Mouse (Mus musculus): ENCODE data around the gene Nxpe4.
A peak's percentile ranks its signal among the peaks of the same experiment; 100 is the strongest.
"Not testable (repeated sequence)": the region's sequence is repeated elsewhere in the genome, so short reads cannot be mapped to it uniquely, and the experiment has no call there.

Gene Nxpe4

GRCm38 (mm10) chr9:48240431-48240830 lies 78.6 kb downstream of the Nxpe4 start:
- no peak for DNase-seq (ENCODE audit: low read depth, low spot score)

DNA sequence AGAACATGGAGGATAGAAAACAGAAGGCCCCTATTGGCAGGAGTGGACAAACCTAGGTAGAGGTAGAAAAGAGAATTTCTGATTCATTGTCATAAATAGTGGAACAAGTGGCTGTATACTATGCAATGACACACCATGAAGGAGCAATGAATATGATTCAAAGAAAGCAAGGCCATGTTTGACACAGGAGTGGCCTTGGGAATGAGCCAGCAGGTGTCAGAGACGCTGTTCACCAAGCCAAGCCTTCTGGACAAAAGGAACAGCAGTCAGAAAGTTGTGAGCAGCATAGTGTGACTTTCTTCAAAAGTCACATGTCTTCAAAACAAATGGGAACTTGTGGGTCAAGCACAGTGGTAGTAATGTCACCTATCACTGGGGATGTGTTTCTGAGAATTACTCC lies 80.0 kb downstream of the Nxpe4 start:
- no peak for DNase-seq (ENCODE audit: low read depth, low spot score)

DNA sequence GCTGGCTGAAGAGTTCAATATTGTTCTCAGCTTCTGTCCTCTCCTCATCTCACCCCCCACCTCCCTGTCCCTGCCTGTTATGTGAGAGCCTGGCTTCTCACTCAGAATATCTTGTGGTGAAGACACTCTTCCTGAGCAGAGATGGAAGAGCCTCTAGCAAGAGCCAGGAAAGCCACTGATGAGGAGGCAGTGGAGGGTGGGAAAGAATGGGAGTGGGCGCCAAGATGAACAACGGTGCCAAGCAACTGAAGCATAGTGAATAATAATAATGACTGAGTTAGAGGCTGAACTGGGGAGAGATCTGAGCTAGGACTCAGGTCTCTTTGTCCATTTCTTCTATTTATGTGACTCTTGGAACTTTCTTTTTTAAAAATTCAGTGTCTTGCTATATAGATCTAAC lies 80.9 kb downstream of the Nxpe4 start:
- no peak for DNase-seq (ENCODE audit: low read depth, low spot score)

DNA sequence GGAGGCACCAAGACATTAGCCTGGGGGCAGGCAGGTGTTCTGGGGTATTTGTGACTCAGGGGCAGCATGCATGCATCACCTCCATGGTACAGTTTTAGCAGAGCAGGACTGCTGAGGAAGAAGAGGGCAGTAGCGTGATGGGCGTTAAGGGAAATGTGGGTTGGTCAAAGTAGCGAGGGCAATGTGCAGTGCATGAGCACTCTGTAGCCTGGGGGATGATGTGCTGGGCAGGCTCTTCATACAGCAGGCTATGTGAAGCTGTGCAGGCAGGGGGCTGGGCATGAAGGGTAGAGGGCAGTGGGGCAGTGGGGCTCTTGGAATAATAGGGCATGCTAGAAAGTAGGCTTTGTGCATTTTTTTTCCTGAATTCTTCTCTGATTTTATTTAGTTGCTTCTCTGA lies 82.4 kb downstream of the Nxpe4 start:
- no peak for DNase-seq (ENCODE audit: low read depth, low spot score)

DNA sequence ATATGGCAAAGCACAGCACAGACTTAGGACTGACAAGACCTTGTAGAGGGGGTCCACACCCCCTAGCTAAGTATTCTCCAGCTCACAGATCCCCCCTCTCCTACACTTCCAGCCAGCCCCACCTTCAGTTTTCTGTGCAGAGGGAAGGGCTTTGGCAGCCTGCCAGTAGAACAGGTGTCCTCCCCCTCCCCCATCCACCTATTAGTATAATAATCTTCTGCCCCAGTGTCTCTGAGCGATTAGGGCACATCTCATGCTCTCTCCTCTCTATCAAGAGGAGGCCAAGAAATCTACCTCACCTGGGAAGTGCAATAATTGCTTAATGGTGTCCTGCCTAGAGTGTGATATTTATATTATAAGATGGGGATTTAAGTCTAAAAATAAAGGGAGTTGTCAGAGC lies 83.7 kb downstream of the Nxpe4 start:
- DNase-seq (ENCODE audit: low read depth, low spot score) = no peak

DNA sequence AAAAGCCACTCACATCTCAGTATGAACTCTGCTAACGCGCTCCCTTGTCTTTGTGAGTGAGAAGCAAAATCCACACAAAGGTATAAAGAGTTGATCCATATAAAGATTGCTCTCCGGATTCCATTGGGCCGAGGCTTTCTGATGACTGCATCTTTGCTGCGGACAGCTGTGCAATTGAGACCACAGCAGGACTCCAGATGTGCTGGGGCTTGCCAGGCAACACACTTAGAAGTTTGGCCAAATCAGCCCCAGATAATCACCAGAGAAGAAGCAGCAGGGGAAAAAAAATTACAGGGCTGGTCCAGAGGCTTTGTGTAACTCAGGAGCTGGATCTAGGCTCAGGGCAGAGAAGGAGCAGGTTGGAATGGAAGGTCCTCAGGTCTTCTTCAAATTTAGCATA lies 85.5 kb downstream of the Nxpe4 start:
- no peak for DNase-seq (ENCODE audit: low read depth, low spot score)

DNA sequence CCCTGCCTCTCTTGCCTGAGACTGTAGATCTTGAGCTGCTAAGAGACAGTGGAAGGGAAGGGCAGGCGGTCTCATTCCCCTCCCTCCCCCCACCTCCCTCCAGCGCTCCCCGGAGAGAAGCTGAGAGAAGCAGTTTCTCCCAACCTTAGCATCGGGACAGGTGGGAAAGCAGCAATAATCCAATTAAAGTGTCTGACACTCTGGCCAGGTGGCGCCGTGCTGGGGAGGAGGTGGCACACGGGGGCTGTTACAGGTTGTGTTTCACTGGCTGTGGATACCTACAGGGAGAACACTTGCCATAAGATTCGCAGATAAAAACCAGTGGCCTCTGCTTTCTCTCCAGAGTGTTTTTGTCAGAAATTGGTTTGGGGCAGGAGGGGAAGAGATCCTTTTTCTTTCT lies 90.4 kb downstream of the Nxpe4 start:
- no peak for DNase-seq (ENCODE audit: low read depth, low spot score)

DNA sequence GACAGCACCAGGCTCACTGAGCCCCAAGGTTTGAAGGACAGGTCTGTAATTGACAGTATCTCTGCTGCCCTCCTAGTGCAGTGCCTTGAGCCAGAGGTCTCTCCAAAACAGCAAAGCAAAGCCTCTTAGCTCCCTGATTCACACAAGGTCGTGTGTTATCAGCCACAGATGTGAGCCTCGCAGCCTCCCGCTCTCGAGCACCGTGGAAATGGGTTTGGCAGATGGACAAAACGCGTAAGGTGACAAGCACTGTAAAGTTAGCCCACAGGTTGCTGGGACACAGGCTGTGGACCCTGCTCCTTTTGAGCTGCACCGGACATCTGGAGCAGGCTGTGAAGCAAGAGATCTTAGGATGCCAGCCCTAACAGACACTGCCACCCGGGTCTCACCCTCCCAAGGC lies 95.2 kb downstream of the Nxpe4 start:
- no peak for DNase-seq (ENCODE audit: low read depth, low spot score)

GRCm38 (mm10) chr9:48257741-48258423 lies 96.1 kb downstream of the Nxpe4 start:
- peak; percentile 39 for DNase-seq (ENCODE audit: low read depth, low spot score)

GRCm38 (mm10) chr9:48264616-48265015 lies 102.8 kb downstream of the Nxpe4 start:
- no peak for DNase-seq (ENCODE audit: low read depth, low spot score)

- no peak for DNase-seq (ENCODE audit: low read depth, low spot score)
Observed at GRCm38 (mm10) chr9:48265491-48265890, 103.7 kb downstream of the Nxpe4 start.

DNA sequence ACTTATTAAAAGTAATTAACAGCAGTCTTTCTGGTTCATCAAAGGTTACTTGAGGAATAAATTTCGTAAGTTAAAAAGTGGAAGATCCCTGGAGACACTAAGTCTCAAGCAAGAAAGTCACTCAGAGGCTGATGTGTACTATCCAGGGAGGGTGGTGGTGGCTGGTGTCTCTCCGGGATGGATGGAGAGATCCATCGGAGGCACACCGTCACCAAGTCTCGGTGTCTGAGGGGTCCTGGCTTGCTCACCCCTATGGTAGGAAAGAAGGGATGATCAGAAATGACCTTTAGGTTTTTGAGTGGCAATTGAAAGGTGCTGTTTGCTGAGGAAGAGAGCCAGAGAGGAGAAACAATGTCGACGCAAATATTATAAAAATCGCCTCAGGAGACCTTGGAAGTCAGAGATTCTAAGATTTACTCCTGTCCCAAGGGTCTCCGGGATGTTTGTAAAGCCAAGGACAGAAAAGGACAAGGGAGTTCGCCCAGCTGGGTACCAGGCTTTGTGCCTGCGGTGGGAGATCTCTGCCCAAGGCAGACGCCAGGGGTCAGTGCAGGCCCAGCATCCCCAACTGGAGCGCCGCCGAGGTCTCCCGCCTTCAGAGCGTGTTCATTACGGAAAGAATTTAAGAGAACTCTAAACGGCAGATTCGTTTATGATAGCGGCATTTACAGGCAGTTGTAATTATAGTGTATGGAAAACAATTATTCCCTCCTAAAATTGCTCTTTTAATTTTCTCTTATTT lies 104.6 kb downstream of the Nxpe4 start:
- peak; percentile 58 for DNase-seq (ENCODE audit: low read depth, low spot score)

GRCm38 (mm10) chr9:48267028-48267441 lies 105.2 kb downstream of the Nxpe4 start:
- DNase-seq (ENCODE audit: low read depth, low spot score) = no peak

DNA sequence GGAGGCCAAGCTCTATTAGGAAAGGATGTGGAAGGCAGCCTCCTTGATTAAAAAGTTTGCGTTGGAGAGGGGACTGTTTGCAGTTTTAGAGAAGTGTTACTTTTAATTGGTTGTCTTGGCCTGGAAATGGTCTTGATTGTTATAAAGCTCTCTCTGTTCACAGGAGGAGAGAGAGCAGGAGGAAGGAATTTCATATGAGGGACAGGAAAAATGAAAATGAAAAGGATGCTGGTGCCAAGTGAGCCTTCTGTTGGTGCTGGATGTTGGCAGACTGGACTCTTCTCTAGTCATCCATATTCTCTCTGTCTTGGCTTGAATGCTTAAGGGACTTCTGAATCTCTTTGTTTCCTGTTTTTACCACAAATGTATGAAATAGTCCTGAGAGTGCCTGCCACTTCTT lies 106.1 kb downstream of the Nxpe4 start:
- no peak for DNase-seq (ENCODE audit: low read depth, low spot score)

DNA sequence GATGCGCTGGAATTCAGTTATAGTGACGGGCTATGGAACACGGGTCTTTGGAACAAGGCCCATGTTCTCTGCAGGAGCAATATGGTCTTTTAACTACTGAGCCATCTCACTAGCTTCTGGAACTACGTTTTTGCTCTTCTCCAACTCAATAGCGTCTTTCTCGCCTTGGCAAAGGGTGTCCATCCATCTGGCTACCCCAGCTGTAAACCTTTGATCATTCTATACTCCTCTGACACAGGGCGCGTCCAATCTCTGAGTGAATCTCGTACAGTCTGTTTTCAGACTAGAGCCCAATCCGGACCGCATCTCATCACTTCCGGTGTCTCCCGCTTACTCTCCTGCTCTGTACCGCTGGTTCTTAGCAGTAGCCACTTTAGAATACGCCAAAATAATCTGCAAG lies 115.0 kb downstream of the Nxpe4 start:
- no peak for DNase-seq (ENCODE audit: low read depth, low spot score)

- no peak for DNase-seq (ENCODE audit: low read depth, low spot score)
Observed at GRCm38 (mm10) chr9:48284221-48284620, 122.4 kb downstream of the Nxpe4 start.

DNA sequence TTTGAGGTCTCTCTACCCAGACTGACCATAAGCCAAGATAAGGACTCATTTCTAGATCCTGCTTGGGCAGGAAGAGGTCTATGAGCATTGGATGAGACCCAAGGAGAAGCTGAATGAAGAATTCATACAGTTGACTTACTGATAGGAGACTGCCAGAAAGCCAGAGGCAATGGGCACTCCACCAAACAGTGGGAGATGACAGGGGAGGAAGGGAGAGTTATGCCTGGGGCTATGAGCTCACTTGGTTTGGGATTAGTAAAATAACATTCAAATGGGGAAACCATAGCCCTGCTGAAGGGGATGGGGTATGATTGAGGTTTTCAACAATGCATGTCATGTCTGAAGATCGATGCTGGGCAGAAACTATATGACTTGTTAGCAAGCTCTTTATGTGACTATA lies 128.5 kb downstream of the Nxpe4 start:
- DNase-seq (ENCODE audit: low read depth, low spot score) = no peak

GRCm38 (mm10) chr9:48294754-48295153 lies 132.9 kb downstream of the Nxpe4 start:
- no peak for DNase-seq (ENCODE audit: low read depth, low spot score)

- DNase-seq (ENCODE audit: low read depth, low spot score) = no peak
Observed at GRCm38 (mm10) chr9:48298983-48299382, 137.2 kb downstream of the Nxpe4 start.

DNA sequence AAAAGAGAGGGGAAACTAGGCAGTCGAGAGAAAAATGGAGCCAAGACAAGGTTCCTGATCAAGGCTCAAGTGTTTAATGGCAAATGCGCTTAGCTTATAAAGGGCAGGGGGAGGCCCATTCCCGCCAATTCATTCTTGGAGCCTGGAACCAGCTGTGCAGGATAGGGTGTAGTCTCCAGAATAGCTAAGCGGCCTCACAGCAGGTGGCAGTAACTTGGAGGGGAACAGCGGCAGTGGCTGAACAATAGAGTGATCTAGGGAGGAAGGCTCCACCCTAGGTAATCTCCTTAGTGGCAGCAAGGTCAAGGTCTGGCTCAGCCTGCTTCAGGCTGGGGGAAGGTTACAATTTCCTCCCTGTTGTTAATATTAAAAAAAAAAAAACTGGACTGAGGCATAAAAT lies 141.7 kb downstream of the Nxpe4 start:
- DNase-seq (ENCODE audit: low read depth, low spot score) = not testable (repeated sequence)

- no peak for DNase-seq (ENCODE audit: low read depth, low spot score)
Observed at GRCm38 (mm10) chr9:48311241-48311640, 149.4 kb downstream of the Nxpe4 start.

GRCm38 (mm10) chr9:48314194-48314593 lies 152.4 kb downstream of the Nxpe4 start:
- no peak for DNase-seq (ENCODE audit: low read depth, low spot score)

DNA sequence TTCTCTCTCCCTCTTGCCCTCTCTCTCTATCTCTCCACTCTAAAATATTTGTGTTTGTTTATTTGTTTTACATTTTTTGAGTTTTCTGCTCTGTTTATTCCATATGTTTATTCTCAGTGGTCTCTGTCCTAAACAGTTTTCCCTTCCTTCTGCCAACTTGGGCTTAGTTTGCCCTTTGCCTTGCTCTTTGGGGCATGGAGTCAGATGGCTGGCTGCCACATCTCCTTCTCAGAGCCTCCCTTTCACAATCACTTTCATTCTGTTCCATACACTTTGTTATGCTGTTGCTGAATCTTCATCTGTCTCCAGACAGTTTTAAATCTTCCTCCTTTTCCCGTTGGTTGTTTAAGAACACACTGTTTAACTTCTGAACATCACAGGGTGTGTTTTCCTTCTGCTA lies 154.0 kb downstream of the Nxpe4 start:
- no peak for DNase-seq (ENCODE audit: low read depth, low spot score)
